22 mouse cellular contexts compared by ENCODE assay signal in genomic region chr3:99131973-99132372, GRCm38 (mm10). TPM values are rescaled to one million over a fixed set of nuclear protein-coding genes. Genes with fewer than 3 reads are reported as not detected.
DNase-seq lines count a peak whose midpoint lies in the region; ATAC-seq and TF ChIP-seq lines count a peak whose summit lies in the region.
"Had no signal": no experiment of that assay in that cellular context is flagged by ENCODE, and none has a peak within 500 bp of the region (broad histone marks: within the 10 kb centered on the region; RNA-seq: fewer than 3 reads in every experiment).

No protein-coding gene starts in this region.

- H3K36me3 ChIP-seq in lung, embryonic 14.5 days (ENCODE audit: insufficient read depth): no peaks in the 10 kb centered on the region
- H3K36me3 ChIP-seq: forebrain, embryonic 15.5 days; heart, embryonic 12.5 days; intestine, embryonic 15.5 days; limb, embryonic 12.5 days; liver, embryonic 13.5 days; midbrain, embryonic 10.5 days; neural tube, embryonic 13.5 days had no signal

- no peak overlapping the region for H3K4me2 ChIP-seq in lung, embryonic 14.5 days
- H3K4me2 ChIP-seq: forebrain, embryonic 15.5 days; heart, embryonic 12.5 days; hindbrain, embryonic 14.5 days; intestine, embryonic 15.5 days; limb, embryonic 12.5 days; liver, embryonic 13.5 days; neural tube, embryonic 13.5 days had no signal

- no peak overlapping the region for H3K27ac ChIP-seq in lung, embryonic 14.5 days (ENCODE audit: low read depth)
- no peak overlapping the region for H3K27ac ChIP-seq in layer of hippocampus, adult 2 months
- H3K27ac ChIP-seq: forebrain, embryonic 15.5 days; hindbrain, embryonic 14.5 days; intestine, embryonic 15.5 days; limb, embryonic 12.5 days; liver, embryonic 13.5 days; midbrain, embryonic 10.5 days; neural tube, embryonic 13.5 days; stomach, postnatal 0 days had no signal

- no peaks in the 10 kb centered on the region for H3K9me3 ChIP-seq in lung, embryonic 14.5 days (ENCODE audit: low read depth, low read length)
- H3K9me3 ChIP-seq: forebrain, embryonic 15.5 days; heart, embryonic 12.5 days; intestine, embryonic 15.5 days; limb, embryonic 12.5 days; liver, embryonic 13.5 days; midbrain, embryonic 10.5 days; neural tube, embryonic 13.5 days had no signal

- no peaks in the 10 kb centered on the region for H3K27me3 ChIP-seq in lung, embryonic 14.5 days (ENCODE audit: insufficient read depth, low read length)
- H3K27me3 ChIP-seq: forebrain, embryonic 15.5 days; intestine, embryonic 15.5 days; limb, embryonic 12.5 days; liver, embryonic 13.5 days; neural tube, embryonic 13.5 days had no signal

- H3K4me3 ChIP-seq in lung, embryonic 14.5 days (ENCODE audit: low read depth, low read length): no peak overlapping the region
- no peak overlapping the region for H3K4me3 ChIP-seq in layer of hippocampus, adult 2 months
- H3K4me3 ChIP-seq: forebrain, embryonic 15.5 days; heart, embryonic 12.5 days; intestine, embryonic 15.5 days; limb, embryonic 12.5 days; liver, embryonic 13.5 days; midbrain, embryonic 10.5 days; neural tube, embryonic 13.5 days had no signal

- 73% methylated on average over 4 of the region's 4 CpGs for WGBS in lung, embryonic 14.5 days

- DNase-seq in lung, embryonic 14.5 days: peak; percentile 4
- no peak for DNase-seq in lung, postnatal 36 days
- peak; percentile 11 to 49 for DNase-seq in layer of hippocampus, adult 2 months (ENCODE audit: low spot score in 2 of 2)
- DNase-seq in left cerebral cortex, adult 8-10 months (ENCODE audit: low spot score in 2 of 2): peak; percentile 14 to 87
- DNase-seq in right cerebral cortex, postnatal 25 days: peak; percentile 47
- no peak for DNase-seq in spleen, postnatal 14 days (ENCODE audit: low spot score in 2 of 2)
- DNase-seq in gastrocnemius, adult 18-20 months (ENCODE audit: low spot score): no peak
- DNase-seq: adrenal gland, postnatal 14 days; B cell, adult 2 months; cerebellum, adult 18-20 months; kidney, postnatal 10 days; liver, embryonic 13.5 days; thymus, postnatal 25 days had no signal

- TF ChIP-seq CTCF in lung, embryonic 14.5 days (IDR thresholded peaks at IDR 0.05; ENCODE audit: low read depth): no peak
- no peak for TF ChIP-seq CTCF in layer of hippocampus, adult 2 months (conservative IDR thresholded peaks at IDR 0.05)

- H3K4me1 ChIP-seq in lung, embryonic 14.5 days (ENCODE audit: insufficient read depth): no peaks in the 10 kb centered on the region
- H3K4me1 ChIP-seq: forebrain, embryonic 15.5 days; heart, embryonic 12.5 days; intestine, embryonic 15.5 days; limb, embryonic 12.5 days; liver, embryonic 13.5 days; midbrain, embryonic 10.5 days; neural tube, embryonic 13.5 days had no signal

- H3K9ac ChIP-seq in lung, embryonic 14.5 days: no peak overlapping the region
- H3K9ac ChIP-seq: forebrain, embryonic 15.5 days; heart, embryonic 12.5 days; hindbrain, embryonic 14.5 days; intestine, embryonic 15.5 days; limb, embryonic 12.5 days; liver, embryonic 13.5 days; neural tube, embryonic 13.5 days had no signal

- no peak for ATAC-seq in lung, embryonic 14.5 days (ENCODE audit: insufficient read depth)
- ATAC-seq in megakaryocyte progenitor cell, adult 5-6 weeks (replicated peaks; ENCODE audit: poor library complexity): no peak
- ATAC-seq: forebrain, embryonic 15.5 days; intestine, embryonic 15.5 days had no signal

RNA-seq across cellular contexts. Expression of gene Wars2, which starts 8.9 kb away (rescaled TPM):
- 7.2 and 8.8 TPM in 2 replicates for polyA plus RNA-seq in lung, embryonic 14.5 days (2014; fragmentation: Nextera tagmentation; extraction: Ambion mirVana)
- total RNA-seq in layer of hippocampus, adult 2 months (2021): 1 to 10 TPM; 9.0 to 9.5 TPM
- 1 to 10 TPM; 6.6 to 9.6 (median 8.9) TPM for total RNA-seq in left cerebral cortex, adult 8-10 months (2022)
- total RNA-seq in megakaryocyte progenitor cell, adult 5-6 weeks (2015): 3.8 TPM in 2 replicates
- 5.5 and 8.9 TPM in 2 replicates for total RNA-seq in megakaryocyte progenitor cell, adult 5-6 weeks (2017)
- total RNA-seq in gastrocnemius, adult 18-20 months (2021): 1 to 10 TPM; 4.4 to 4.9 TPM

Comparison
In these comparisons a context has a peak if more than half of its experiments do, and no peak if none do; other contexts are left out.
1. DNase-seq: peak in lung, embryonic 14.5 days (single experiment), layer of hippocampus, adult 2 months (2 of 2), left cerebral cortex, adult 8-10 months (2 of 2) and right cerebral cortex, postnatal 25 days (single experiment); none in lung, postnatal 36 days (single experiment), spleen, postnatal 14 days (0 of 2) and gastrocnemius, adult 18-20 months (single experiment).